Mouse (Mus musculus): ENCODE results near the gene Tet3.
A peak's percentile ranks its signal among the peaks of the same experiment; 100 is the strongest.

- peak; percentile 90 for TF ChIP-seq CTCF (IDR thresholded peaks at IDR 0.05; ENCODE audit: extremely low read depth, insufficient read depth, low read length)
- TF ChIP-seq POLR2A (IDR thresholded peaks at IDR 0.05; ENCODE audit: extremely low read depth, insufficient read depth, low read length) = no peak
Measured at GRCm38 (mm10) chr6:83356569-83357138, 102.2 kb downstream of the Tet3 start.

Data from cortical plate, adult 2 months (tissue).